ENCODE assay signal across 11 mouse cellular contexts in genomic region chr12:87334886-87335285, GRCm38 (mm10). TPM values are rescaled to one million over a fixed set of nuclear protein-coding genes. Genes with fewer than 3 reads are reported as not detected.
DNase-seq lines count a peak whose midpoint lies in the region; ATAC-seq and TF ChIP-seq lines count a peak whose summit lies in the region.
"Had no signal": no experiment of that assay in that cellular context is flagged by ENCODE, and none has a peak within 500 bp of the region (broad histone marks: within the 10 kb centered on the region; RNA-seq: fewer than 3 reads in every experiment).

No protein-coding gene starts in this region.

- peak; percentile 8 for DNase-seq in cerebellum, adult 8-10 months
- no peak for DNase-seq in cerebellum, adult 11 months
- DNase-seq in kidney, postnatal 0 days (ENCODE audit: low spot score) = peak; percentile 67
- DNase-seq in kidney, adult 18-20 months = no peak
- peak; percentile 70 for DNase-seq in 416B (ENCODE audit: low read depth)
- peak; percentile 26 for DNase-seq in c-Kit-positive CD71-positive TER-119-positive erythroid progenitor cells, embryonic 14.5 days (ENCODE audit: low spot score)
- DNase-seq in yolk sac, embryonic 10.5 days (ENCODE audit: low spot score) = no peak
- DNase-seq in spleen, postnatal 14 days (ENCODE audit: low spot score in 2 of 2) = no peak
- DNase-seq: cerebellum, postnatal 36 days had no signal

- H3K4me2 ChIP-seq in kidney, postnatal 0 days (ENCODE audit: low read length) = no peak overlapping the region
- H3K4me2 ChIP-seq: stomach, embryonic 15.5 days had no signal

- TF ChIP-seq CTCF in kidney, postnatal 0 days (IDR thresholded peaks at IDR 0.05; ENCODE audit: low read depth) = peak; percentile 81

- 0 out of 2 replicates have a peak, but pooled peaks cover 3% of the 10 kb centered on the region for H3K36me3 ChIP-seq in kidney, postnatal 0 days (ENCODE audit: insufficient read depth, low read length)
- H3K36me3 ChIP-seq: stomach, embryonic 15.5 days had no signal

- H3K9me3 ChIP-seq in kidney, postnatal 0 days (replicated peaks; ENCODE audit: low read length) = no peaks in the 10 kb centered on the region
- H3K9me3 ChIP-seq: heart, embryonic 10.5 days; stomach, embryonic 15.5 days had no signal

- WGBS in kidney, postnatal 0 days = 35% methylated on average over 2 of the region's 2 CpGs

- H3K9ac ChIP-seq in kidney, postnatal 0 days (ENCODE audit: low read depth, low read length) = no peak overlapping the region
- H3K9ac ChIP-seq: stomach, embryonic 15.5 days had no signal

- no peaks in the 10 kb centered on the region for H3K4me1 ChIP-seq in kidney, postnatal 0 days (replicated peaks; ENCODE audit: insufficient read depth, low read length)
- H3K4me1 ChIP-seq: stomach, embryonic 15.5 days had no signal

- H3K4me3 ChIP-seq in kidney, postnatal 0 days (replicated peaks; ENCODE audit: low read depth, low read length) = no peak overlapping the region
- H3K4me3 ChIP-seq: heart, embryonic 10.5 days; stomach, embryonic 15.5 days had no signal

- ATAC-seq in kidney, postnatal 0 days (replicated peaks; ENCODE audit: low FRiP score, low read depth) = no peak

- no peaks in the 10 kb centered on the region for H3K27me3 ChIP-seq in kidney, postnatal 0 days (ENCODE audit: insufficient read depth, low read length)
- H3K27me3 ChIP-seq: stomach, embryonic 15.5 days had no signal

- H3K27ac ChIP-seq in kidney, postnatal 0 days = no peak overlapping the region
- H3K27ac ChIP-seq: heart, embryonic 10.5 days; stomach, embryonic 15.5 days had no signal

RNA-seq across cellular contexts. Expression of gene Ism2, which starts 35.4 kb away (rescaled TPM):
- 0.39 and 0.46 TPM in 2 replicates for polyA plus RNA-seq in kidney, postnatal 0 days (2015; fragmentation: Nextera tagmentation; extraction: Ambion mirVana)

RNA-seq across cellular contexts. Expression of gene Sptlc2, which starts 53.3 kb away (rescaled TPM):
- polyA plus RNA-seq in kidney, postnatal 0 days (2015; fragmentation: Nextera tagmentation; extraction: Ambion mirVana) = 131 and 134 TPM in 2 replicates

Comparison
In these comparisons a context has a peak if more than half of its experiments do, and no peak if none do; other contexts are left out.
1. DNase-seq: peak in cerebellum, adult 8-10 months (single experiment), kidney, postnatal 0 days (single experiment), 416B (single experiment) and c-Kit-positive CD71-positive TER-119-positive erythroid progenitor cells, embryonic 14.5 days (single experiment); none in cerebellum, adult 11 months (single experiment), kidney, adult 18-20 months (single experiment), yolk sac, embryonic 10.5 days (single experiment) and spleen, postnatal 14 days (0 of 2).